Comparison of ENCODE assay signal across 7 mouse cellular contexts in the genomic region with DNA sequence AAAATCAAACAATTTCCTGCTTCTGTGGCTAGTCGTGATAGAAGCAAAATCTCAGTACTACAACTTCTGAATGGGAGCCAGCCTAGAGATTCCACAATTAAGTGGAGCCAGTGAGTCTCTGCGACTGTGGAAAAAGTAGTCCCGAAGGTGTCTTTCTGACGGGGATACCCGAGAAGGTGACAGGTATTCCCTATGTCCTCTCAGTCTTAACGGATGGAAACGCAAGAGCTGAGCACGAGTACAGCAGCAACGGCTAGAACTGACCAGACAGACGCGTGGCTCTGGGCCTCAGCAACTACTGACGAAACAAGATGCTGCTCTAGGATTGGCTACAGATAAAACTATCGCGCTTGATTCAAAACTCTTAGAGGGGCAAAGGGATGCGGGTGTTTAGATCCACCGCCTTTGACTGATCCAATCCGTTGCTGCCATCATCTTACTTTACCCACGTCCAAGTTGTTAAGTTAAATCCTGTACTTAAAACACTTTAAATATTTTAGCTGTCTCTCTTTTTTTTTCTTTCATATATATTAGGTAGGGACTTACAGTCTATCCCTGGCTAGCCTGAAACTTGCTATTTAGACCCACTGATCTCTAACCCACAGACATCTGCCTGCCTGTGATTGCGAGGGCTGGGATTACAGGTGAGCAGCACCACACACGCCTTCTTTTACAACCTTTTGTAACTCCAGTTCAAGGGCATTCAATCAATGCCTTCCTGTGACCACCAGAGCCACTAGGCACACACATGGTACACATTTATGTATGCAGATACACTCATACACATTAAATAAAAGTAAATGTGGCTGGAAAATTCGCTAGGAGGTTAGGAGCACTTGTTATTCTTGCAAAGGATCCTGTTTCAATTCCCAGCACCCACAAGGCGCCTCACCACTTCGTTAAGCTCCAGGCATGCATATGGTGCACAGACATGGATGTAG. TPM values are rescaled to one million over a fixed set of nuclear protein-coding genes. Genes with fewer than 3 reads are reported as not detected.
DNase-seq lines count a peak whose midpoint lies in the region; ATAC-seq lines count a peak whose summit lies in the region.

Gene Nasp, minus strand, starts transcription at position 220 of the 941 bp plus-strand sequence.

- intact Hi-C loops in gastrocnemius, postnatal 36 days (cut with DNase I): no loop called here
- intact Hi-C loops in left cerebral cortex, postnatal 25 days (cut with DNase I): loop anchor here (2.0 kb wide), 1 partner anchor 19 kb away; no protein-coding TSS in a partner anchor

- DNase-seq in adrenal gland, adult 2 months: peak; percentile 88
- DNase-seq in embryo, embryonic 11 days: peak; percentile 91
- peak; percentile 59 to 65 for DNase-seq in gastrocnemius, postnatal 36 days
- peak; percentile 89 to 93 for DNase-seq in left cerebral cortex, postnatal 25 days (ENCODE audit: low spot score in 2 of 2)
- peak; percentile 83 for DNase-seq in midbrain, embryonic 10.5 days (ENCODE audit: low spot score)
- DNase-seq in right cerebral cortex, postnatal 4 days: peak; percentile 60

- peak; percentile 91 for ATAC-seq in intestine, embryonic 15.5 days

- peak within 1 kb of the TSS; percentile 75 for H3K4me2 ChIP-seq in intestine, embryonic 15.5 days (replicated peaks)

- H3K27me3 ChIP-seq in intestine, embryonic 15.5 days (replicated peaks): no peaks in the 10 kb centered on the region
- no peaks in the 10 kb centered on the region for H3K27me3 ChIP-seq in midbrain, embryonic 10.5 days (ENCODE audit: low read depth, poor library complexity, severe bottlenecking)

- peak within 1 kb of the TSS; percentile 94 for H3K4me3 ChIP-seq in intestine, embryonic 15.5 days (replicated peaks)
- peak within 1 kb of the TSS; percentile 100 for H3K4me3 ChIP-seq in midbrain, embryonic 10.5 days

- H3K9ac ChIP-seq in intestine, embryonic 15.5 days: peak within 1 kb of the TSS; percentile 87

- peaks cover 10% of the 10 kb centered on the region for H3K4me1 ChIP-seq in intestine, embryonic 15.5 days (replicated peaks)
- peaks cover 21% of the 10 kb centered on the region for H3K4me1 ChIP-seq in midbrain, embryonic 10.5 days

- 7% methylated on average over 23 of the region's 23 CpGs for WGBS in intestine, embryonic 15.5 days
- WGBS in midbrain, embryonic 10.5 days: 8% methylated on average over 23 of the region's 23 CpGs

- 0 out of 2 replicates have a peak, but pooled peaks cover 3% of the 10 kb centered on the region for H3K36me3 ChIP-seq in intestine, embryonic 15.5 days
- peaks cover 45% of the 10 kb centered on the region for H3K36me3 ChIP-seq in midbrain, embryonic 10.5 days

- H3K27ac ChIP-seq in intestine, embryonic 15.5 days: peak within 1 kb of the TSS; percentile 96
- H3K27ac ChIP-seq in midbrain, embryonic 10.5 days (replicated peaks): peak within 1 kb of the TSS; percentile 99

- H3K9me3 ChIP-seq in intestine, embryonic 15.5 days: no peaks in the 10 kb centered on the region
- H3K9me3 ChIP-seq in midbrain, embryonic 10.5 days (replicated peaks): no peaks in the 10 kb centered on the region

RNA-seq across cellular contexts. Expression of gene Nasp, which starts in this region (rescaled TPM):
- total RNA-seq in adrenal gland, adult 2 months (2021): 10 to 100 TPM; 22.3 to 23.0 TPM
- 1.3 and 1.9 TPM in 2 replicates for polyA plus RNA-seq in adrenal gland, adult 2 months (2012; rRNA removed)
- total RNA-seq in gastrocnemius, postnatal 36 days (2021): 10 to 100 TPM in 1 of 2 experiments, 1 to 10 TPM in 1; 9.8 to 12.4 TPM
- 110 and 118 TPM in 2 replicates for polyA plus RNA-seq in intestine, embryonic 15.5 days (2015; fragmentation: Nextera tagmentation; extraction: Ambion mirVana)
- 10 to 100 TPM; 32.3 to 36.8 TPM for total RNA-seq in left cerebral cortex, postnatal 25 days (2021)
- 294 and 306 TPM in 2 replicates for polyA plus RNA-seq in midbrain, embryonic 10.5 days (2016; fragmentation: Nextera tagmentation; extraction: Ambion mirVana)

Comparison
In these comparisons a context has a peak if more than half of its experiments do, and no peak if none do; other contexts are left out.
1. Peak in every context shown above with its lines: DNase-seq, ATAC-seq, H3K4me3 ChIP-seq and H3K27ac ChIP-seq.
2. RNA of gene Nasp (polyA plus RNA-seq): 294 to 306 TPM in midbrain, embryonic 10.5 days and 110 to 118 TPM in intestine, embryonic 15.5 days; 1.3 to 1.9 TPM in adrenal gland, adult 2 months; every median in the first group is over 10 times any median in the second.